Mouse (Mus musculus) thymus, adult 18-20 months (tissue): ENCODE data around the gene Paf1.

Source experiments
- DNase-seq, 2 experiments: peaks; one replicate each; pipeline ENCODE4 v3.0.0; 2022; ENCODE audit warnings: mixed read lengths in 2 of 2

Gene Paf1

GRCm38 (mm10) chr7:28392429-28393271, at the start of gene Paf1, which contains the start of gene Med29:
Gene Paf1, plus strand, starts transcription at chr7:28392951.
Gene Med29, minus strand, starts transcription at chr7:28392708.
- DNase-seq: peak; percentile 93 to 96

GRCm38 (mm10) chr7:28344637-28345036, 48.1 kb upstream of the Paf1 start:
- DNase-seq: no peak

- DNase-seq: no peak
Measured at GRCm38 (mm10) chr7:28347746-28348145, 45.0 kb upstream of the Paf1 start.

GRCm38 (mm10) chr7:28348601-28349000, 44.1 kb upstream of the Paf1 start:
- no peak for DNase-seq

GRCm38 (mm10) chr7:28350155-28350883, 42.4 kb upstream of the Paf1 start, which contains the start of gene Rps16:
Gene Rps16, plus strand, starts transcription at chr7:28350652.
- DNase-seq: peak; percentile 97 to 98

- DNase-seq: no peak
Measured at GRCm38 (mm10) chr7:28351676-28352191, 41.0 kb upstream of the Paf1 start.

GRCm38 (mm10) chr7:28353267-28353666, 39.5 kb upstream of the Paf1 start:
- no peak for DNase-seq

GRCm38 (mm10) chr7:28354113-28354581, 38.6 kb upstream of the Paf1 start:
- no peak for DNase-seq

- no peak for DNase-seq
Measured at GRCm38 (mm10) chr7:28354596-28354995, 38.2 kb upstream of the Paf1 start.

GRCm38 (mm10) chr7:28355221-28355620, 37.5 kb upstream of the Paf1 start:
- DNase-seq: peak; percentile 42 to 61

GRCm38 (mm10) chr7:28356981-28357380, 35.8 kb upstream of the Paf1 start:
- no peak for DNase-seq

GRCm38 (mm10) chr7:28357984-28358383, 34.8 kb upstream of the Paf1 start:
- no peak for DNase-seq

GRCm38 (mm10) chr7:28358431-28358830, 34.3 kb upstream of the Paf1 start:
- DNase-seq: no peak

- DNase-seq: no peak
Measured at GRCm38 (mm10) chr7:28359854-28360253, 32.9 kb upstream of the Paf1 start.

- no peak for DNase-seq
Measured at GRCm38 (mm10) chr7:28360291-28360690, 32.5 kb upstream of the Paf1 start.

GRCm38 (mm10) chr7:28361647-28362341, 31.0 kb upstream of the Paf1 start:
- peak in 1 of 2 experiments; percentile 8 for DNase-seq

- no peak for DNase-seq
Measured at GRCm38 (mm10) chr7:28362441-28363060, 30.2 kb upstream of the Paf1 start.

GRCm38 (mm10) chr7:28367663-28368275, 25.0 kb upstream of the Paf1 start:
- DNase-seq: no peak

- no peak for DNase-seq
Measured at GRCm38 (mm10) chr7:28368276-28368920, 24.4 kb upstream of the Paf1 start.

- DNase-seq: no peak
Measured at GRCm38 (mm10) chr7:28370051-28370450, 22.7 kb upstream of the Paf1 start.

- peak in 1 of 2 experiments; percentile 47 for DNase-seq
Measured at GRCm38 (mm10) chr7:28370977-28371513, 21.7 kb upstream of the Paf1 start.
